Mouse (Mus musculus) urinary bladder, postnatal 4 days (tissue): ENCODE data around the gene Sdk1.

Source experiments
- DNase-seq, 2 experiments: peaks; one replicate each; pipeline ENCODE4 v3.0.0; 2021 to 2022; ENCODE audit warnings: low spot score in 2 of 2

Gene Sdk1

GRCm38 (mm10) chr5:141324910-141325309 lies 83.6 kb downstream of the Sdk1 start:
- no peak for DNase-seq

DNA sequence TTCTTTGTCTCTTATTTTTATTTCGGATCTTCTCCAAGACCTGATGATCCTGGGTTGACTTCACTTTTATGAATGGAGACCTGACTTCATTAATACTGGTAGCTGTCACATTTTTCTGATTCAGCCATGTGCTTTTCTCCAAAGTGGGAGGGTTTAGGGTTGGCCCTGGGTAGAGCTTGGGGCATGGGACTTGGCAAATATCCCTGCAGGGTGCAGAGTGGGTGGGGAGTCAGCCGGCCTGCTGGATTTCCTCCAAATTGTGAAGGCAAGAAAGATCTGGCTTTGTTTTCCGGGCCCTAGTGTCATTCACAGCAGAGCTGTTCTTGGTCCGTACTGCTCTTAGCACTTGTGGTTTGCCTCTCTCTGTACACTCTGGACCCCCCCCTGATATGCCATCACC lies 103.1 kb downstream of the Sdk1 start:
- DNase-seq = no peak

GRCm38 (mm10) chr5:141345476-141345875 lies 104.2 kb downstream of the Sdk1 start:
- DNase-seq = no peak

DNA sequence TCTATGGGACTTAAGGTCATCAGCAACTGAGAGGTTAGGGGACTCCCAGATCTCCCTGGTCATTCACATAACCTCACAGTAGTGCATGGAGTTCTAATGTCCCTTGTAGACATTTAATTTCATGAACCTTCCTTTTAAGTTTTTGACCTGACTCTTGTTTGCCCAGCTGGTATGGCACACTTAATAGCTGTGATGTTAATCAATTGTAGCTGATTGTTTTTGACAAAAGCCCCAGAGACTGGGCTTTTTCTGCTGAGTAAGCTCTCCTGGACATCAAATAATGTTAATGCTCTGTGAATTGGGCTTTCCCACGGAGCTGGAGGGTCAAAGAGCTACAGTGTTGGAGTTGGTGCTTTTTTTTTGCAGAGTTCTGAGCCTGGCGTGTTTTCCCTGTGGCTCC lies 121.4 kb downstream of the Sdk1 start:
- no peak for DNase-seq

DNA sequence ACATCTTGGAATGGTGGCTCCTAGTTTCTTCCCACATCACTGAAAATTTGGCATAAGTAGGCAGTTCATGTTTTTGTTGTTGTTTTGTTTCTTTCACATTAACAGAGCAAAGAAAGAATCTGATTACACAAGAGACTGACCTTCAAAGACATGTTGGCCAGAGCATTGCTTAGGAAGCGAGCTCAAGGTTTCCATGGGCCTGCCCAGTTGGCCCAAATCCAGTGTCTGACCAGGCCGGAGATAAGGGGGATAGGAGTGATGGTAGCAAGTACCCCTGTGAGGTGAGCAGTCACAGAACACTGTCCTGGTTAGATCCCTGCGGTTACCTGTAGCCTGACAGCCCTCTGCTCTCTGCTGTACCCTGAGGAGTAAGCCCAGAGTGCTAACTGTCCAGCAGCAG lies 122.7 kb downstream of the Sdk1 start:
- no peak for DNase-seq

- DNase-seq = no peak
These were observed 127.3 kb downstream of the Sdk1 start for GRCm38 (mm10) chr5:141368567-141368966.

GRCm38 (mm10) chr5:141374797-141375196 lies 133.5 kb downstream of the Sdk1 start:
- no peak for DNase-seq

DNA sequence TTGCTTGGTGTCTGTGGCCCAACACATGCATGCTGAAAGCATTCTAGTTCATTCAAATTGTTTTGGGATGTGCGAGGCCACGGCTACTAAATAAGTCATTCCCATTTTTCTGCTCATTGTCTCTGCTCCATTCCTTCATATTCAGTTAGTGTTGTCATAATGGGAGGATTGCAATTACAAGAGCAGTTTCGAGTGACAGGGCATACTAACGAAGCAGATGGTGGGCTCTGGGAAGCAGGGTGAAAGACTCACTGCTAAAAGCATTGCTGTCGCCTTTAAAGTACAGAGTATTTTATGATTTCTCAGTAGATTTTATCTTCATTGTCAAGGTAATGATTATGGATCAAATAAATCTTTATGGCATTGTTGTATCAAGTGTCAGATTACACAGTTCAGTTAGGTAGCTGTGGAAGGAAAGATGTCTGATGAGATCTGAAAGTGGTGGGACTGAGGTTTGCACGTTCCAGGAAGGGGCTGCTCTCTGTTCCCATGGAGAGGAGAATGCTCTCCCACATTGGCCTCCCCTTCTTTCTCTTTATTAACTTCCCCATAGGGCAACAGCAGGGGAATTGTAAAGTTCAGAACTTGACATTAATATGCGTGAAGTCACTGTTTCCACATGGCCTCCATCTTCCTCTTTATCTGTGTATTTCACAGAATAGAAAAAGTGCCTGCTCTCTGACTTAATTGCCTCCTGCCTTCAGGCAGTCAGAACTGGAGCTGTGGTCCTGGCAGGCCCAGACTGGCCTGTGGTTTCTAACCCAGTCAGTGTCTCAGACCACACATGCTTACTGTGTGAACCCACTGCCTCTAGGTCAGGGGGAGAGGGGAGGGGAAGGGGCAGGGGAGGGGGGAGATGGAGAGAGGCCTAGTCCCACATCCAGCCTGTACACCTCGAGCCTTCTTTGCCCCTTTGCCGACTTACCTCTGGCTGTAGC lies 138.8 kb downstream of the Sdk1 start:
- no peak for DNase-seq

DNA sequence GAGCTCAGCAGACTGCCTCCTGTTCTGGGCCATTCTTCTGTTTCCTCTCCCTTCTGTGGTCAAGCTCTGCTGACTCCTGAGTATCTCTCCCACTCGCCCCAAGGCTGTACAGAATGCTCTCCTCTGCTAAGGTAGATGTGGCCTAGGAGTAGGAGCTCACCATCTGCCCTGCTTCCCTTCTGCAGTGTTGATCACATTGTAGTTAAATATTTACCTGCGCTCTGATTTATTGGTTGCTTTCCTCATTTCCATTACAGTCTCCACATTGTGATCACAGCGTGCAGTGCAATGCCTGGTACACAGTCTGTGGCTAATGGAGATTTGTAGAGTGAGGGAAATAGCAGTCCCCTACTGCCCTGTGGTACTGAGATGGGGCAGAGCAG lies 139.5 kb downstream of the Sdk1 start:
- DNase-seq = no peak

DNA sequence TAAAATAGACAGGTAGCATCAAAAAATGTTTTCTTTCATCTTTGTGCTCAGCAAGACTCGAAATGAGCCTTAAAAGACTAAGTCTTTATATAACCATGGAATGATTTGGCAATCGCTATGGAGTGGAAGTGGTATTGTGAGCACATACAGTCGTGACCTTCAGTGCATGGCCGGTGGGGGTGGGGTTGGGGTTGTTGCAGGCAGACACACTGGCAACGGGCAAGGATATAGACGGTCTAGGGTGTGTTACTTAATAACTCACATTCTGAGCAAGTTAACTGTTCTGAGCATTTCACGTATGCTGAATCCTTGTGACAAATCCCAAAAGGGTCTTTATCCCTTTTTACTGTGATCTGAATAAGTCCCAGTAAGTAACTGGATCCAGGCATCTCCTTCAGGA lies 140.3 kb downstream of the Sdk1 start:
- DNase-seq = no peak

DNA sequence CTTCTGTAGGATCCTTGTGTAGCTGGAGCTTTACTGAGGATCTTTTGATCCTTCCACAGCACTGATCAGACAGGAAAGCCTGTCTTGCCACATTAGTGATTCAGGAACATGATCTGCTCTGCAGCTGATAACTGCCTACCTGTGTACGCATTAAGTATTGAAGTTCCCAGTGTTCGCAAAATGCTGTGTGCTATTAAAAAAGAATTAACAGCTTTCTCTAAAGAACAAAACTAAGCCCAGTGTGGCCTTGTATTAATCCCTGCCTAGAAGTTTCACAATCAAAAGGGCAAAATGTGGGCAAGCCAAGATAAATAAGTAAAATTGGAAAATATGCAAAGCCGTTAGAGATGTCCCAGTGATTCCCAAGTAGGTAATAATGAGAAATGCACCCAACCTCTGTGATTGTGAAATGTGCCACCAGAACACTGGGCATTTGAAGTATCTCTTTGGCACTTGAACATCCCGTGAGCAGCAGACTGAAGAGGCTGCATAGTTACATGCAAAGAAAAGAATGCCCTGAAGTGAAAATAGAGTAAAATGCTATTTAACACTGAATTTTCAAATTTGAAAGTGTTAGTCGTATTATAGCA lies 141.1 kb downstream of the Sdk1 start:
- no peak for DNase-seq

- no peak for DNase-seq
These were observed 147.2 kb downstream of the Sdk1 start for GRCm38 (mm10) chr5:141388451-141388850.

GRCm38 (mm10) chr5:141390541-141390940 lies 149.3 kb downstream of the Sdk1 start:
- no peak for DNase-seq

GRCm38 (mm10) chr5:141391153-141391552 lies 149.9 kb downstream of the Sdk1 start:
- no peak for DNase-seq

- no peak for DNase-seq
These were observed 152.6 kb downstream of the Sdk1 start for GRCm38 (mm10) chr5:141393846-141394245.

DNA sequence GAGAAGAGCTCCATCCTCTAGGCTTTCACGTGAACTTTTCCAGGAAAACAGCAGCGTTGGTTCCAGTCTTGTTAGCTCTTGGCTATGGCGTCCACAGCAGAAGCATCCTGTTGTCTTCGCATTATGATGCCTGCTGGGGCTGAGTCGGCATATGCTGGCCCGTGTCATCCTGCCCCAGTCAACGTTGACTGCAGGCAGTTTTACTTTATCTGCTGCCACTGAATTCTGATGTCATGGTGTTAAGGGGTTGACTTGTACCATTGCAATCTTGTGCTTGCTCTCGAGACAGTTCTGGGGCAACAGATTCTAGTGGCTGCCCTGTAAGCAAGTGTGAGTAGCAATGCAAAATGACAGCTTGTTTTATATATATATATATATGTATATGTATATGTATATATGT lies 153.3 kb downstream of the Sdk1 start:
- no peak for DNase-seq

DNA sequence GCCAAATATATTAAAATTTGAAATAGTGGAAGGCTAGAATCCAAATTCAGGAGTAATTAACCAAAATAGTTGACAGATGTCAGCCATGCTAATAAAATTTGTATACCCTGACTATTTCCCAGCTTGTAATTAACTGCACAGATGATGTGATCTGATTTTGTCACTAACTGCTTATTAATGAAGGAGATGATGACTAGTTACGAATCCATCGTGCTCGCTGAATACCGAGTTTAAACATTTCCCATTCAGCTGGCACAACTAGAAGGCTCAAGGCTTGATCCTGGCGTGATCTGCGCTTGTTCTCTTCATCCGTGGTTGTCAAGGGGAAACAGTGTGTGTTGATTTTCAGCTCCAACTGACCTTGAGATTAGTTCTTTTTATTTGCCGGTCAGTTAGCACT lies 162.5 kb downstream of the Sdk1 start:
- no peak for DNase-seq

DNA sequence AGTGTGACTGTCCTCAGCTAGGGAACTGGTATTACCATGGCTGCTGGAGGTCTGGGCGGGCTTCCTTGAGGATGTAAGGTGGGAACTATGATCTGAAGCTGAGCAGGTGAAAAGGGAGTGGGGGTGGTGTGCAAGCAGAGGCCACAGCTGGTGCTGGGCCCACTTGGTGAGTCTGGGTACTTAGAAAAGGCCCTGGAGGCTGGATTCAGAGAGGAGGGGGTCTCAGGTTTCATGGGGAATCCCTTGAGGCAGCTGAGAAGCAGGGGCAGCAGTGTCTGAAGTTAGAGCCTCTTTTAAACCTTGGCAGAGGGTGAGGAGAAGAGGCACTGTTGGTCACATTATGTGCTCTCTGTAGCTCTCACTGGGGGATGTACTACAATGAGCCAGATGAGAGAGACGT lies 163.4 kb downstream of the Sdk1 start:
- no peak for DNase-seq

- DNase-seq = no peak
These were observed 165.6 kb downstream of the Sdk1 start for GRCm38 (mm10) chr5:141406926-141407325.

DNA sequence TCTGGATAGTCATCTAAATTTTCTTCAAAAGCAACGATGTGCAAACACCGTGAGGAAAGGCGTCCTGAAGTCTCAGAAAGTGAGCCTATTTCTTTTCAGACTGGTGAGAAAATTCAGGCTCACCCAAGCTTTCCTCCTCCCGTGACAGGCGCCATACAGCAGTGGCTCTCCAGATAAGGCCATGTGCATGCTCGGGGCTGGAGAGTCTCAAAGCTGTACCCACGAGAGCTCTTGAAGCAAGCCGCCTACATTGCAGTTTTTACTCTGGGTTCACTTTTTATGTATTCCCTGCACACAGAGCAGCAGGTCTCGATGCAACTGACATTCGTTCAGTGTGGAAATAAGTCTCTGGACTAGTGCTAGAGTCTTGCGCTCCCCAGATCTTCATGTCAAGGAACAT lies 171.7 kb downstream of the Sdk1 start:
- DNase-seq = no peak

GRCm38 (mm10) chr5:141415644-141416243 lies 174.5 kb downstream of the Sdk1 start:
- no peak for DNase-seq

- DNase-seq = no peak
These were observed 186.8 kb downstream of the Sdk1 start for GRCm38 (mm10) chr5:141428132-141428531.

- no peak for DNase-seq
These were observed 192.0 kb downstream of the Sdk1 start for GRCm38 (mm10) chr5:141433286-141433685.
